Mouse (Mus musculus) G1E (cell line): ENCODE data around the gene Slc4a7. TPM values are rescaled to one million over a fixed set of nuclear protein-coding genes. Genes with fewer than 3 reads are reported as not detected.

ENCODE experiments used
- ATAC-seq: 2 replicates; pipeline ENCODE4 v1.8.0; 2016; ENCODE audit warnings: mild to moderate bottlenecking; ENCODE audit not compliant: insufficient number of reproducible peaks, poor library complexity, low FRiP score, severe bottlenecking; ENCODE audit errors: extremely low read depth
- DNase-seq: peaks from one replicate; pipeline ENCODE4 v3.0.0; 2012; ENCODE audit warnings: low spot score
- H3K27me3 ChIP-seq: 2 replicates; pipeline ENCODE4 v1.6.1; 2012; ENCODE audit warnings: mild to moderate bottlenecking, low read length, inconsistent platforms; ENCODE audit not compliant: insufficient read depth
- H3K36me3 ChIP-seq: replicated peaks from 2 replicates; pipeline ENCODE3; 2012; ENCODE audit warnings: mild to moderate bottlenecking, inconsistent platforms
- H3K4me1 ChIP-seq: 2 replicates; pipeline ENCODE4 v1.6.1; 2012; ENCODE audit warnings: low read depth, low read length, inconsistent platforms, mixed read lengths; ENCODE audit not compliant: insufficient read depth
- H3K4me3 ChIP-seq: 2 replicates; pipeline ENCODE4 v1.5.1; 2012; ENCODE audit warnings: low read depth, mild to moderate bottlenecking, inconsistent platforms, low read length, moderate library complexity, mixed read lengths
- H3K9me3 ChIP-seq: replicated peaks from 2 replicates; pipeline ENCODE4 v1.6.1; 2012; ENCODE audit warnings: inconsistent platforms
- CTCF ChIP-seq: IDR thresholded peaks from 2 replicates; pipeline ENCODE4 v1.5.1; 2012; ENCODE audit warnings: low read depth, low read length, inconsistent platforms, mixed read lengths
- GATA1 ChIP-seq: IDR thresholded peaks from 2 replicates; pipeline ENCODE4 v1.6.1; 2012; ENCODE audit warnings: borderline replicate concordance, low read length, inconsistent platforms, mixed read lengths
- GATA2 ChIP-seq: IDR thresholded peaks from 2 replicates; pipeline ENCODE4 v1.6.1; 2012; ENCODE audit warnings: low read depth, low read length, inconsistent platforms, borderline replicate concordance
- POLR2AphosphoS5 ChIP-seq: IDR thresholded peaks from 2 replicates; pipeline ENCODE4 v1.6.1; 2012; ENCODE audit warnings: low read depth, low read length, inconsistent platforms; ENCODE audit not compliant: insufficient replicate concordance
- TAL1 ChIP-seq: conservative IDR thresholded peaks from 2 replicates; pipeline ENCODE4 v1.6.1; 2012; ENCODE audit warnings: low read depth, low read length, inconsistent platforms, mixed read lengths
- polyA plus RNA-seq: library from polyadenylated mRNA; stranded (reverse); fragments of >175 nt; gene quantifications from 2 replicates; pipeline ENCODE4 v1.2.3, GENCODE M21; 2012
- total RNA-seq, 2 experiments: library from RNA; stranded (forward) in 1 of 2; stranded (reverse) in 1 of 2; fragments of 200-1000 nt in 1 of 2; fragments of >200 nt in 1 of 2; fragmentation: Nextera tagmentation in 1 of 2; gene quantifications; 2 replicates each; pipeline ENCODE4 v1.2.3; 2014 to 2017

Slc4a7 gene
- total and polyA plus RNA-seq, 3 experiments: 6.8 to 39.4 (median 25.5) TPM

DNA sequence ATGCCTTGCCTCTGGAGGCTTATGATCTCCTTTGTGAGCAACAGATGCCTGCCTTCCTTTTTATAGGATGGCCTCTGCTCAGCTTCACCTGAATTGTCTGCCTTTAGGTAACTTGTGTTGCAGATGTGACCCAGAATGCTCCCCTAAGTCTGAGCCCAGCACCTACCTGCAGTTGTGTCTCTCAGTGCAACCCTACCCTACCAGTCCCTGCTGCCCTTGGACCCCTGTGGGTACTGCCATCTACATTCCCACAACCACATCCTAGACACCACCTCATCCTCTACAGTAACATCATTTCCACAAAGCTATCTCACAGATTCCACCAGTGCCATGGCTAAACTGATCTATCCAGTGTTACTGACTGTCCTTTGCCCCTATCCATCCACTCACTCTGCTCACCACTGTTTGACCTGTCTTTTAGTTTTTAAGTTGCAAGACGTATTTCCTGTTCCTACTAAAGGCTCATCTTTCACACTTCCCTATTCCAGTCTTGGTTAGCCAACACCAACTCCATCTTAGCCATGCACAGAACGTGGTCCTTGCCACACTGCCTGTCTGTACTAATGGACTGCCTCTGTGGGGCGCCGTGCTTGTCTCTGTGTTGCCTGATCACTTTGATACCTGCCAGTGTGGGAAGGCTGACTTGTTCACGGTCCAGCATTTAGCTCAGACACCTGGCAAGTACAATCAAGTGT, 102.6 kb downstream of the Slc4a7 start:
- H3K27me3 ChIP-seq: no peaks in the 10 kb centered on the region
- DNase-seq (no peak), ATAC-seq (no peak)
- TF ChIP-seq GATA2 (no peak), POLR2AphosphoS5 (no peak), TAL1 (no peak), GATA1 (no peak), CTCF (no peak)
- no peak overlapping the region for H3K4me3 ChIP-seq
- no peaks in the 10 kb centered on the region for H3K9me3 ChIP-seq
- peaks cover 6% of the 10 kb centered on the region for H3K36me3 ChIP-seq
- no peaks in the 10 kb centered on the region for H3K4me1 ChIP-seq

DNA sequence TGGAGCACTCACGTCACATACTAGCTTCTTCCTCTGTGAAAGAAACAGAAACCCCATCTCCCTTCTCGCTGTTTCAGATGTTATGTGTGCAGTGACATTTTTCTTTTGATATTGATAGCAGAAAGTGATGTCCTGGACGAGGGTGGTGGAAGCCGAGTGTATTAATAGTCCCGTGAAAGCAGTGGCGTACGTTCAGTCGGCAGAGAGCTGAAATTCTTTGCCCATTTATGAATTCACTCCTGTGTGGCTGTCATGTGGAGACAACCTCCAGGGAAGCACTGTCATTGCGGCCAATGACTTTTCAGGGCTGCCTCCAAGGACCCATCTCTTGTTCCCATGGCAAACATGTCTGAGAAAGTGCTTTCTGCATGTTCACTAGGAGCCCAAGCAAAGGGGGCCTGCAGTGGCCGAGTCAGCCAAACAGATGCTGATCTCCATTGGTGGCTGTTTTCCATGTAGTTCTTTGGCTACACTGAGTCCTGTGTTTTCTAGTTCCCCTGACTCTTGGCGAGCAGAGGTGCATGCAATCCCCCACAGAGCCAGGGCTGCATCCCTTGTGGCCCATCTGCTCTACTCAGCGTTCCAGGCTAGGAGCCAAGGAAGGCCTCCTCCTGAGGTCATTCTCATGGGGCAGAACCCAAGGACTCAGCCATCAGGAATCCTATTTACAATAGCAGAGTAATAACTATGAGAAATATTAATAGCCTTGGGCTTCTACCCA, 130.6 kb downstream of the Slc4a7 start:
- DNase-seq (no peak), ATAC-seq (no peak)
- H3K4me1 ChIP-seq: no peaks in the 10 kb centered on the region
- no peaks in the 10 kb centered on the region for H3K9me3 ChIP-seq
- no peaks in the 10 kb centered on the region for H3K36me3 ChIP-seq
- H3K27me3 ChIP-seq: peaks cover 8% of the 10 kb centered on the region
- no peak overlapping the region for H3K4me3 ChIP-seq
- TF ChIP-seq GATA2: no peak

DNA sequence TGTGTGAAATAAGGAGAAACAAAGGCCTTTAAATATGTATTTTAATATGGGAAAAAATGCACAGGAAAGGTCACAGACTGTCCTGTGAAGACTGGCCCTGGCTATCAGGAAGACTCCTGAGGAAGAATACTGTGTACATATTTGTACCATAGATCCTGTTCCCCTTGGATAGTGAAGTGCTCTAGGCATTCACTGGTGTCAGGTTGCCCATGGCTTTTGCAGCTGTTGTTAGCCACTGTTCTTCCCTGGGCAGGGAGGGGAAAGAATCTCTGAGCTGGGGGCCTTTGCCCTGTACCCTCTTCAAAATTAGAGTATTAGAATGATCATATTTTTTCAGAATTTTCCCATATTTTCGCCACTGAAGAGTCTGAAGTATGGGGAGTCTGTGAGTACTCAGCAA, 131.4 kb downstream of the Slc4a7 start:
- H3K27me3 ChIP-seq: peaks cover 12% of the 10 kb centered on the region
- H3K4me1 ChIP-seq: no peaks in the 10 kb centered on the region
- DNase-seq: no peak
- H3K9me3 ChIP-seq: no peaks in the 10 kb centered on the region
- no peak for ATAC-seq
- H3K4me3 ChIP-seq: no peak overlapping the region
- TF ChIP-seq TAL1: no peak
- TF ChIP-seq GATA1: no peak
- TF ChIP-seq POLR2AphosphoS5: no peak
- no peak for TF ChIP-seq CTCF
- TF ChIP-seq GATA2: no peak
- H3K36me3 ChIP-seq: no peaks in the 10 kb centered on the region

DNA sequence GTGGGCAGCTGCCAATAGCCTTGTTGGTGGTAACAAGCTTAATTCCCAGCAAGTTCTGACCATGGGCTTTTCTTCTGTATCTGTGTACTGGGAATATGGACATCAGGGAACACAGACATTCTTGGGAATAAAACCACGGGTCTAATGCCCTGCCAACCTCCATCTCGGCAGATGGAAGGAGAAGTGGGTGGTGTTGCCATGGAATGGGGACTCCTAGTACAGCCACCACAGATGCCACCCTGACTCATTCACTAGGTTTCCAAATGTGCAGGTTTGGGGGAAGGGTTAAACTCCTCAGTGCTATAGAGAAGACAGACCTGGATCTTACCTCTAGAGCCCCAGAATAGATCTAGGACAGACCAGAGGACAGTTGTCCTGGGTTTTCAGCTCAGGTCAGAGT, 132.2 kb downstream of the Slc4a7 start:
- Histone ChIP-seq H3K27me3 (peaks cover 12% of the 10 kb centered on the region), H3K9me3 (no peaks in the 10 kb centered on the region), H3K4me1 (no peaks in the 10 kb centered on the region), H3K36me3 (no peaks in the 10 kb centered on the region), H3K4me3 (no peak overlapping the region)
- TF ChIP-seq GATA1: no peak
- TF ChIP-seq GATA2: no peak
- TF ChIP-seq POLR2AphosphoS5: no peak
- TF ChIP-seq CTCF: no peak
- TF ChIP-seq TAL1: no peak
- ATAC-seq: no peak
- DNase-seq: no peak

DNA sequence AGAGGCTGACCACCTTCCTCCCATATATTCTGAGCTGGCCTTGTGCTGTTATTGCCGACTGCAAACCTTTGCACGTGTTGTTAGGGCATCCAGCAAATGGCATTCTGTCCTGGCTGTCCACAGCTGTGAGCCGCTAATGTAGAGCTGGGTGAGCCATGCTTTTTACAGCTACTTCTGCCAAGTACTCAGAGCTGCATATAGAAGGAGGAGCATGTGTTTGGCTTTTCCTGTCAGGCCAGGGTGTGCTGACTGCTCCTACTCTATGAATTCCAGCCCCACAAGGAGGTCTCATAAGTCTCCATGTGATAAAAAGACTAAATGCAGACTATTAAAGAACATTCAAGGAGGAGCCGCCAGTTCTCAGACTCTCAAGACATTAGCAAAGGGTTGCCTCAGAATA, 135.5 kb downstream of the Slc4a7 start:
- peaks cover 17% of the 10 kb centered on the region for H3K27me3 ChIP-seq
- no peaks in the 10 kb centered on the region for H3K36me3 ChIP-seq
- no peaks in the 10 kb centered on the region for H3K9me3 ChIP-seq
- H3K4me3 ChIP-seq: no peak overlapping the region
- H3K4me1 ChIP-seq: no peaks in the 10 kb centered on the region
- DNase-seq (no peak), ATAC-seq (no peak)
- TF ChIP-seq GATA2: no peak
- TF ChIP-seq TAL1: no peak
- no peak for TF ChIP-seq POLR2AphosphoS5
- TF ChIP-seq CTCF: no peak
- TF ChIP-seq GATA1: no peak

DNA sequence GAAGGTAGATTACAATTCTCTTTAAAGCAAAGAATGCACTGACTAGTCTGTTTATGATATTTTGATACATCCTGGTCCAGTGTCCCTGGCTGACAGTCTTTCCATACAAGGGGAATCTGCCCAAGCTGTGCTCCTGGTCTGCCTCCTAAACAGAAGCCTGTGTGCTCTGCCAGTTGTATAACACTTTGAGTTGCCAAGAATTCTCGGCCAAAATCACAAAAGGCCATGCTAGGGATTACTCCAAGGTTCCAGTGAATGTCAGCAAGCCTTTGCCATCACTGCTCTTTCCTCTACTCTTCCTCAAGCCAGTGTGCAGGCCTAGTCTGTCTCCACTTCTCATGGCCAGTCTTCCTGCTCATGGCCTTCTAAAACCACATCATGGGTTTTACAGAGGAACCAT, 136.0 kb downstream of the Slc4a7 start:
- ATAC-seq (no peak), DNase-seq (no peak)
- H3K4me1 ChIP-seq: no peaks in the 10 kb centered on the region
- no peaks in the 10 kb centered on the region for H3K36me3 ChIP-seq
- TF ChIP-seq GATA1 (no peak), GATA2 (no peak), POLR2AphosphoS5 (no peak), CTCF (no peak), TAL1 (no peak)
- no peaks in the 10 kb centered on the region for H3K9me3 ChIP-seq
- H3K4me3 ChIP-seq: no peak overlapping the region
- peaks cover 18% of the 10 kb centered on the region for H3K27me3 ChIP-seq
